In the genomic region with DNA sequence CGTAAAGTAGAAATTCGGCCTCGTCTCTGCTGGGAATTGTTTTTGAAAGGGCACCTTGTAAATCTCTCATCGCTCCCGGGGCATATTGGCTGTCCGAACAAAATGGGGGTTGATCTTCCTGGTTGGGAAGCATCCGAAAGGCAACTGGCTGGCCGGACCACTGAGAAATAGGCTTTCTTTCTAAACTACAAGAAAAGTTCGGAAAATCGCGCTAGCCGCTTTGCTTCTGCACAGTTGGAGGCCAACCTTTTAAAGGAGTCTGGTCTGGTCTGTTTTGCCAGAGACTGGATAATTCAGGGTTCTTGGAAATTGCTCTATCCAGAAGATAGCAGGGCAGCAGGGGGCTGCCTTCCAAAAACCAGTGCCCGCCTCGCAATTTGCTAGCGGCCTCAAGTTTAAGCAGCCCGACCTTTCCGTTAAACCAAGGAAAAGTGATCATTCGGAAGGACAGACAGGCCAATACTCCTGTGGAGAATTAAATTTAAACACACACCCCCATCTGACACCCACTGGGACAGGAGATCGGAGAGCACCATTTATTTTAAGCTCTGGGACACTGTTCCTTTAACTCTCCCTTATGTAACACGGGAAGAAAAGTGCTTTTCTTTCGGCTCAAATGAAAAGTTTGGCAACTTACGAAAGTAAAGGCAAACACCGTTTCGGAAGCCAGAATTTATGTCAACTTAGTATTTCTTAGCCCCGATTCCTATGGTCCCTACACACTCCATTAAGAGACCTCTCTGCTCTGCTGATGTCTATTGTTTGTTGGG, we compare ENCODE assay signal across 9 mouse cellular contexts. TPM values are rescaled to one million over a fixed set of nuclear protein-coding genes. Genes with fewer than 3 reads are reported as not detected.
DNase-seq lines count a peak whose midpoint lies in the region; ATAC-seq and TF ChIP-seq lines count a peak whose summit lies in the region.
"Had no signal": no experiment of that assay in that cellular context is flagged by ENCODE, and none has a peak within 500 bp of the region (broad histone marks: within the 10 kb centered on the region; RNA-seq: fewer than 3 reads in every experiment).

No protein-coding gene starts in this region.

- peaks cover 93% of the 10 kb centered on the region for H3K27me3 ChIP-seq in intestine, embryonic 15.5 days (replicated peaks)
- H3K27me3 ChIP-seq in intestine, postnatal 0 days (replicated peaks; ENCODE audit: control insufficient read depth, insufficient read depth, low read length), result peaks cover 98% of the 10 kb centered on the region
- peaks cover 99% of the 10 kb centered on the region for H3K27me3 ChIP-seq in heart, postnatal 0 days (ENCODE audit: control insufficient read depth, insufficient read depth, low read length)
- H3K27me3 ChIP-seq in midbrain, embryonic 16.5 days (ENCODE audit: control insufficient read depth, insufficient read depth, low read depth, low read length), result peaks cover 27% of the 10 kb centered on the region
- H3K27me3 ChIP-seq: CH12.LX had no signal

- no peaks in the 10 kb centered on the region for H3K36me3 ChIP-seq in intestine, embryonic 15.5 days
- H3K36me3 ChIP-seq in intestine, postnatal 0 days (ENCODE audit: control insufficient read depth, insufficient read depth), result no peaks in the 10 kb centered on the region
- no peaks in the 10 kb centered on the region for H3K36me3 ChIP-seq in heart, postnatal 0 days (replicated peaks; ENCODE audit: control insufficient read depth, insufficient read depth, low read length)
- H3K36me3 ChIP-seq in midbrain, embryonic 16.5 days (ENCODE audit: control insufficient read depth, insufficient read depth, low read length), result no peaks in the 10 kb centered on the region; the same call in 1 of the 2 replicates

- no peak for ATAC-seq in intestine, embryonic 15.5 days
- ATAC-seq in intestine, postnatal 0 days, result no peak
- ATAC-seq in heart, postnatal 0 days (ENCODE audit: insufficient read depth, low read depth), result no peak
- ATAC-seq in midbrain, embryonic 16.5 days, result no peak

- no peak overlapping the region for H3K4me3 ChIP-seq in intestine, embryonic 15.5 days (replicated peaks)
- H3K4me3 ChIP-seq in intestine, postnatal 0 days (ENCODE audit: low read depth, low read length), result no peak overlapping the region
- H3K4me3 ChIP-seq in heart, postnatal 0 days (ENCODE audit: low read depth, low read length), result peak overlapping the region; percentile 68
- peak overlapping the region; percentile 53 for H3K4me3 ChIP-seq in midbrain, embryonic 16.5 days (ENCODE audit: low read depth, low read length)

- no peak for TF ChIP-seq EP300 in heart, postnatal 0 days (IDR thresholded peaks at IDR 0.05; ENCODE audit: low read depth)

- peaks cover 21% of the 10 kb centered on the region for H3K4me1 ChIP-seq in intestine, embryonic 15.5 days (replicated peaks)
- H3K4me1 ChIP-seq in intestine, postnatal 0 days (replicated peaks; ENCODE audit: control insufficient read depth, insufficient read depth, low read length), result no peaks in the 10 kb centered on the region; the same call in 1 of the 2 replicates
- 0 out of 2 replicates have a peak, but pooled peaks cover 2% of the 10 kb centered on the region for H3K4me1 ChIP-seq in heart, postnatal 0 days (ENCODE audit: control insufficient read depth, insufficient read depth)
- peaks cover 13% of the 10 kb centered on the region for H3K4me1 ChIP-seq in midbrain, embryonic 16.5 days (ENCODE audit: control insufficient read depth, insufficient read depth, low read length)

- TF ChIP-seq CTCF in intestine, postnatal 0 days (IDR thresholded peaks at IDR 0.05; ENCODE audit: low read depth), result no peak
- no peak for TF ChIP-seq CTCF in heart, postnatal 0 days (IDR thresholded peaks at IDR 0.05; ENCODE audit: low read depth)

- DNase-seq in embryo, embryonic 11 days, result peak; percentile 54
- DNase-seq in heart, postnatal 0 days (ENCODE audit: low spot score), result no peak
- DNase-seq in layer of hippocampus, adult 18-20 months (ENCODE audit: low spot score in 2 of 2), result no peak
- no peak for DNase-seq in adrenal gland, adult 8-10 months
- DNase-seq in adrenal gland, postnatal 10 days, result no peak

- no peaks in the 10 kb centered on the region for H3K9me3 ChIP-seq in intestine, embryonic 15.5 days
- H3K9me3 ChIP-seq in intestine, postnatal 0 days (ENCODE audit: control insufficient read depth), result no peaks in the 10 kb centered on the region
- no peaks in the 10 kb centered on the region for H3K9me3 ChIP-seq in heart, postnatal 0 days (replicated peaks; ENCODE audit: control insufficient read depth, low read length)
- no peaks in the 10 kb centered on the region for H3K9me3 ChIP-seq in midbrain, embryonic 16.5 days (replicated peaks; ENCODE audit: control insufficient read depth, low read length, poor library complexity, severe bottlenecking)

- peak overlapping the region; percentile 81; the same call in 1 of the 2 replicates for H3K4me2 ChIP-seq in intestine, embryonic 15.5 days (replicated peaks)
- no peak overlapping the region for H3K4me2 ChIP-seq in intestine, postnatal 0 days (replicated peaks; ENCODE audit: low read depth)
- peak overlapping the region; percentile 69 for H3K4me2 ChIP-seq in heart, postnatal 0 days (ENCODE audit: low read depth, low read length)
- H3K4me2 ChIP-seq in midbrain, embryonic 16.5 days (ENCODE audit: low read length), result peak overlapping the region; percentile 60

- no peak overlapping the region for H3K9ac ChIP-seq in intestine, embryonic 15.5 days
- no peak overlapping the region for H3K9ac ChIP-seq in intestine, postnatal 0 days (ENCODE audit: low read depth, low read length)
- peak overlapping the region; percentile 79 for H3K9ac ChIP-seq in heart, postnatal 0 days (replicated peaks; ENCODE audit: low read depth, low read length)
- peak overlapping the region; percentile 79 for H3K9ac ChIP-seq in midbrain, embryonic 16.5 days (ENCODE audit: low read depth, low read length)

- H3K27ac ChIP-seq in intestine, embryonic 15.5 days, result no peak overlapping the region
- no peak overlapping the region for H3K27ac ChIP-seq in intestine, postnatal 0 days (ENCODE audit: low read depth, low read length)
- H3K27ac ChIP-seq in heart, postnatal 0 days (ENCODE audit: low read depth), result peak overlapping the region; percentile 80
- H3K27ac ChIP-seq in midbrain, embryonic 16.5 days (ENCODE audit: low read length), result peak overlapping the region; percentile 84

- WGBS in intestine, embryonic 15.5 days, result 2% methylated on average over 25 of the region's 25 CpGs
- 2% methylated on average over 25 of the region's 25 CpGs for WGBS in intestine, postnatal 0 days
- 5% methylated on average over 25 of the region's 25 CpGs for WGBS in heart, postnatal 0 days
- 2% methylated on average over 25 of the region's 25 CpGs for WGBS in midbrain, embryonic 16.5 days

RNA-seq across cellular contexts. Expression of a gene that starts 1.4 kb away (rescaled TPM):
- polyA plus RNA-seq in intestine, embryonic 15.5 days (2015; fragmentation: Nextera tagmentation; extraction: Ambion mirVana), result not detected in 2 replicates
- polyA plus RNA-seq in intestine, postnatal 0 days (2015; fragmentation: Nextera tagmentation; extraction: Ambion mirVana), result not detected in 2 replicates
- total RNA-seq in heart, postnatal 0 days (2014; rRNA removed; ENCODE audit: low replicate concordance), result 21.4 and 26.1 TPM in 2 replicates
- polyA plus RNA-seq in heart, postnatal 0 days (2015; fragmentation: Nextera tagmentation; extraction: Ambion mirVana), result 1.4 and 1.5 TPM in 2 replicates
- 9.6 and 10.3 TPM in 2 replicates for polyA plus RNA-seq in midbrain, embryonic 16.5 days (2015; fragmentation: Nextera tagmentation; extraction: Ambion mirVana)
- 1 to 10 TPM in 1 of 2 experiments, under 1 TPM in 1; 0.69 to 1.2 TPM for total RNA-seq in layer of hippocampus, adult 18-20 months (2021)
- total RNA-seq in adrenal gland, adult 8-10 months (2022), result not detected
- under 1 TPM in 1 of 2 experiments, not detected in 1; 0.18 TPM for total RNA-seq in adrenal gland, postnatal 10 days (2021)
- total RNA-seq: CH12.LX had no signal

Comparison
In these comparisons a context has a peak if more than half of its experiments do, and no peak if none do; other contexts are left out.
1. H3K27ac ChIP-seq: peak in heart, postnatal 0 days (single experiment) and midbrain, embryonic 16.5 days (single experiment); none in intestine, embryonic 15.5 days (single experiment) and intestine, postnatal 0 days (single experiment).
2. H3K4me3 ChIP-seq: peak in heart, postnatal 0 days (single experiment) and midbrain, embryonic 16.5 days (single experiment); none in intestine, embryonic 15.5 days (single experiment) and intestine, postnatal 0 days (single experiment).
3. H3K9ac ChIP-seq: peak in heart, postnatal 0 days (single experiment) and midbrain, embryonic 16.5 days (single experiment); none in intestine, embryonic 15.5 days (single experiment) and intestine, postnatal 0 days (single experiment).
4. RNA of a gene that starts 1.4 kb away (total RNA-seq): 21.4 to 26.1 TPM in heart, postnatal 0 days; 0.69 to 1.2 TPM in layer of hippocampus, adult 18-20 months, 0.18 TPM in adrenal gland, postnatal 10 days and not detected in adrenal gland, adult 8-10 months; every median in the first group is over 10 times any median in the second.